Mouse (Mus musculus): ENCODE results near the gene Rnf113a2.

DNA sequence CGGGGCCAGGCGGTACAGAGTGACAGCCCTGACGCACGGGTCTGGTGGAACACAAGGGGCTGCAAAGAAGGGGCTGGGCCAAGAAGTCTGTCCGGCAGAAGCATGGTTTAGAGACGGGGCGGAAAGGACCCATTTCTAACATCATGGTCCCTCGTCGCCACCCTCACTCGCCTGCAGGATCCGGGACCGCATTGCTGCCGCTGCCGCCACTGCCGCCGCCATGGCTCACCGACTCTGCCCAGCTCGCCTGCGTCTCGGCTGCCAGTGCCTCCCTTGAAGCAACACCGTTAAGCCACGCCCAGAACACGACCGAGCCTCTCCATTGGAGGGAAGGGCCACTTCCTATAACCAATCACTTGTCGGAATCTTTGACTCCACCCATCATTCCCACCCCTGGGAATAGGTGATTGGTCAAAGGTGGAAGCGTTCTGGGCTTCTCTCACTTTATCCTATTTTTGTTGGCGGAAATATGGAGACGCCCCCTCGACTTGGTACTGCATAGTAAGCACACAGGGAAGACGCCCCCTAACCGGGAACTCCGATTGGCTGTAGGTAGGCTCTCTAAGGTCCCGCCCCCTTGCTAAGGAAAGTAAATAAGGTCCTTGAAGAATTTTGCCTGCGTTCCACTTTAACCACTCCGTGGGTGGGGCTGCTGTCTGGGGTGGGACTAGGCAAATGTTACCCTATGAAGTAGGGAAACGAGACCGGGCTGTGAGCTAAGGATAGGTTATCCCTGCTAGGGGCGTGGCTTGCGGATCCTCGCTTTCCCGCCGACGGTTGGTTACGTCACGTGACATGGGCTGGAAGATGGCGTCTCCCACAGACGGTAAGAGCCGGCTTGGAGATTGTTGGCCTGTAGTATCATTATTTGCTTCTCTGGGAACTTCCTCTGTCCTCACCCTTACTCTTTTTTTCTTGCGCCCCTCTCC is 34.0 kb downstream of the Rnf113a2 start, which contains the start of the genes Aldh6a1 and Lin52:
- peak; percentile 86 for TF ChIP-seq POLR2A (IDR thresholded peaks at IDR 0.05; ENCODE audit: borderline replicate concordance, extremely low read depth, insufficient read depth, insufficient read length, poor library complexity, severe bottlenecking)
- TF ChIP-seq CTCF (IDR thresholded peaks at IDR 0.05; ENCODE audit: borderline replicate concordance, extremely low read depth, insufficient read depth, insufficient read length) = no peak
